Mouse (Mus musculus) urinary bladder, postnatal 14 days (tissue): ENCODE results near the gene Arl4a.

Source experiments
- DNase-seq: peaks from one replicate; pipeline ENCODE4 v3.0.0; 2021; ENCODE audit warnings: low spot score

Gene Arl4a

GRCm38 (mm10) chr12:40008459-40008858, 29.4 kb downstream of the Arl4a start:
- no peak for DNase-seq

GRCm38 (mm10) chr12:40004766-40005165, 33.1 kb downstream of the Arl4a start:
- no peak for DNase-seq

GRCm38 (mm10) chr12:39998853-39999195, 39.0 kb downstream of the Arl4a start:
- DNase-seq = no peak

GRCm38 (mm10) chr12:39998070-39998852, 39.6 kb downstream of the Arl4a start:
- DNase-seq = no peak

GRCm38 (mm10) chr12:39997651-39998050, 40.2 kb downstream of the Arl4a start:
- DNase-seq = no peak

GRCm38 (mm10) chr12:39996015-39996414, 41.8 kb downstream of the Arl4a start:
- no peak for DNase-seq

- DNase-seq = no peak
Observed at GRCm38 (mm10) chr12:39995609-39996008, 42.2 kb downstream of the Arl4a start.

GRCm38 (mm10) chr12:39992767-39993302, 45.0 kb downstream of the Arl4a start:
- no peak for DNase-seq

- DNase-seq = no peak
Observed at GRCm38 (mm10) chr12:39990830-39991780, 46.7 kb downstream of the Arl4a start.

GRCm38 (mm10) chr12:39989136-39989535, 48.7 kb downstream of the Arl4a start:
- no peak for DNase-seq

- DNase-seq = no peak
Observed at GRCm38 (mm10) chr12:39987177-39987576, 50.6 kb downstream of the Arl4a start.

GRCm38 (mm10) chr12:39985639-39986038, 52.2 kb downstream of the Arl4a start:
- DNase-seq = no peak

- DNase-seq = no peak
Observed at GRCm38 (mm10) chr12:39979792-39980191, 58.0 kb downstream of the Arl4a start.

GRCm38 (mm10) chr12:39979066-39979465, 58.8 kb downstream of the Arl4a start:
- no peak for DNase-seq

GRCm38 (mm10) chr12:39977996-39978590, 59.7 kb downstream of the Arl4a start:
- DNase-seq = no peak

GRCm38 (mm10) chr12:39976426-39976825, 61.4 kb downstream of the Arl4a start:
- DNase-seq = no peak

GRCm38 (mm10) chr12:39975829-39976340, 61.9 kb downstream of the Arl4a start:
- DNase-seq = no peak

GRCm38 (mm10) chr12:39974977-39975583, 62.7 kb downstream of the Arl4a start:
- DNase-seq = no peak

GRCm38 (mm10) chr12:39974273-39974672, 63.6 kb downstream of the Arl4a start:
- DNase-seq = no peak

GRCm38 (mm10) chr12:39969500-39969899, 68.3 kb downstream of the Arl4a start:
- no peak for DNase-seq

- no peak for DNase-seq
Observed at GRCm38 (mm10) chr12:39968109-39968508, 69.7 kb downstream of the Arl4a start.

GRCm38 (mm10) chr12:39959166-39959565, 78.7 kb downstream of the Arl4a start:
- no peak for DNase-seq
